Mouse (Mus musculus) lung, postnatal 0 days (tissue): ENCODE measurements around the gene Tank. TPM values are rescaled to one million over a fixed set of nuclear protein-coding genes. Genes with fewer than 3 reads are reported as not detected.

Experiments
- ATAC-seq: fragments of 200-750 bp; cut with Nextera tagmentation; 2 replicates; pipeline ENCODE4 v1.8.0; 2017; ENCODE audit warnings: moderate library complexity
- DNase-seq: peaks from one replicate; pipeline ENCODE4 v3.0.0-alpha.2; 2016; ENCODE audit warnings: low spot score
- H3K27ac ChIP-seq: fragments of 300-500 bp; sonication (generic); 2 replicates; pipeline ENCODE4 v1.5.1; 2014; ENCODE audit warnings: antibody characterized with exemption, mild to moderate bottlenecking, low read length, mixed read lengths
- H3K27me3 ChIP-seq: fragments of 300-500 bp; sonication (generic); replicated peaks from 2 replicates; pipeline ENCODE4 v1.6.1; 2014; ENCODE audit warnings: low read length, mixed read lengths; ENCODE audit not compliant: insufficient read depth
- H3K36me3 ChIP-seq: fragments of 300-500 bp; sonication (generic); 2 replicates; pipeline ENCODE4 v1.6.1; 2014; ENCODE audit warnings: low read length, mixed read lengths; ENCODE audit not compliant: insufficient read depth
- H3K4me1 ChIP-seq: fragments of 300-500 bp; sonication (generic); 2 replicates; pipeline ENCODE4 v1.6.1; 2014; ENCODE audit warnings: antibody characterized with exemption, low read depth, low read length, mixed read lengths; ENCODE audit not compliant: insufficient read depth
- H3K4me2 ChIP-seq: fragments of 300-500 bp; sonication (generic); replicated peaks from 2 replicates; pipeline ENCODE4 v1.6.1; 2014; ENCODE audit warnings: low read depth, mild to moderate bottlenecking, low read length, moderate library complexity, mixed read lengths
- H3K4me3 ChIP-seq: fragments of 300-500 bp; sonication (generic); 2 replicates; pipeline ENCODE4 v1.5.1; 2014; ENCODE audit warnings: low read depth, low read length
- H3K9ac ChIP-seq: fragments of 300-500 bp; sonication (generic); replicated peaks from 2 replicates; pipeline ENCODE4 v1.6.1; 2014; ENCODE audit warnings: low read depth, mild to moderate bottlenecking
- H3K9me3 ChIP-seq: fragments of 300-500 bp; sonication (generic); 2 replicates; pipeline ENCODE4 v1.6.1; 2016; ENCODE audit warnings: low read length, mixed read lengths
- CTCF ChIP-seq: IDR thresholded peaks from 2 replicates; pipeline ENCODE4 v1.5.1; 2016; ENCODE audit warnings: antibody characterized with exemption, mild to moderate bottlenecking
- EP300 ChIP-seq: IDR thresholded peaks from 2 replicates; pipeline ENCODE4 v1.6.1; 2016; ENCODE audit warnings: antibody characterized with exemption, mild to moderate bottlenecking, control low read depth
- WGBS: fragments of 180-500 bp; shearing (Covaris S2); extraction: QIAGEN DNeasy Blood & Tissue Kit; methylation state at CpG from one replicate; pipeline ENCODE4 v1.1.7; 2014; 5-methylcytosine and 5-hydroxymethylcytosine counted together
- polyA plus RNA-seq: library from polyadenylated mRNA; unstranded; fragments of >200 nt; fragmentation: Nextera tagmentation; extraction: Ambion mirVana; gene quantifications from 2 replicates; pipeline ENCODE4 v1.2.1, GENCODE M21; 2015

Tank gene
- polyA plus RNA-seq, 1 experiment from 2014 or later: 23.9 TPM

DNA sequence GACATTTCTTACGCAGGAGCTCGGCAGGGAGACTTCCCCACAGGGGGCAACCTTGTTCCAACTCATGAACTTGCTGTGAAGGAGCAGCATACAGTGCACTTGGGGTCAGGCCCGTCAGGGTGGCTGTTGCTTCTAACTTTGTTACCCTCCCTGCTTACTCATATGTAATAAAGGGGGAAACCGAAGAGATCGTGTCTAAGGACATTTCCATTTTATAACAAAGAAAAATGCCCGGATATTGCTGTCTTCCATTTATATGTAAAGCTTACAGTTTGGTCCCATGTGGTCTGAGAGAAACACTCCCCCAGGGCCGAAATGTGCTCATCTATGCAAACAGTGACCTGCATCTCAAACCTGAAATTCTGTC is 706 bp upstream of the Tank start:
- TF ChIP-seq CTCF (peak; percentile 31), EP300 (no peak)
- peak; percentile 18 for DNase-seq
- Histone ChIP-seq H3K27me3 (no peaks in the 10 kb centered on the region), H3K4me2 (peak overlapping the region; percentile 30; the same call in 1 of the 2 replicates), H3K4me1 (0 out of 2 replicates have a peak, but pooled peaks cover 3% of the 10 kb centered on the region), H3K9me3 (no peaks in the 10 kb centered on the region), H3K27ac (no peak overlapping the region), H3K36me3 (no peaks in the 10 kb centered on the region), H3K4me3 (no peak overlapping the region), H3K9ac (no peak overlapping the region)
- 64% methylated on average over 7 of the region's 7 CpGs for WGBS
- ATAC-seq: no peak

DNA sequence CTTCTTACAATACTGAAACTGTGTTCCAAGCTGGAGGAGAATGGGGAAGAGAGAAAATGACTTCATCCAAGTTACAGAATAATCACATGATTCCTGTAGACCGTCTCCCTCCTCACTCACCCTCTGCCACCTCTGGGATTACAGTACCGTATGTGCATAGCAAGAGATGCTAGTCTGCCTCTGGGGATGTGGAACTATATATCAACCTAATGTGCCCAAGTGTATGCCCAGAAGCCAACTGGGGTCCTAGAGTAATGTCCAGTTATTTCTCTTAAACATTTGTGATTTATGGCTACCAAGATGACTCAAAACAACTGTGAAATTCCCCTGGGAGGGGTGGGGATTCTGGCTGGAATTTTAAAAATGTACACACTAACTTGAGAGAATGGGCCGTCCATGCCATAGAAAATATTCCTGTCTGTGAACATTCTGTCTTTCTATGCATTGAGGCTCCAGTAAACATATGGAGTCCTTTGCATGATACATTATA is 1.2 kb downstream of the Tank start:
- no peak for TF ChIP-seq CTCF
- TF ChIP-seq EP300: no peak
- ATAC-seq: no peak

DNA sequence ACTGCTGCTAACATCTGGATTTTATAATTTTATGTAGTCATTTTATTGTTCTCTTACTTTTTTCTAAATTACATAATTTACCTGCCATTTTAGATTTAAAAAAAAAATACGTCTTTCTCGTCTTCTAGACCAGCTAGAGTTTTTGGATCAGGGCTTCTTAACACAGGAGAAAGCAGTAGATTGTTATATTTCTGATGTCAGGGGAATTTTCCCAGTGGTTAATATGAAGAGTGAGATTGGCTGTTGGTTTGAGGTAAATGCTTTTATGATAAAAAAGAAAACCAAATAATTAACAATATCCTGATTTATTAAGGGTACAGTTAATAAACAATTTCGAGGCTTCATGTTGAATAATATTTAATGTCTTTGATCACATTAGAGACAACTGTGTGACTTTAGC is 1.7 kb downstream of the Tank start:
- Histone ChIP-seq H3K9me3 (no peaks in the 10 kb centered on the region), H3K4me3 (no peak overlapping the region), H3K27me3 (no peaks in the 10 kb centered on the region), H3K4me1 (0 out of 2 replicates have a peak, but pooled peaks cover 3% of the 10 kb centered on the region), H3K27ac (no peak overlapping the region), H3K4me2 (no peak overlapping the region), H3K9ac (no peak overlapping the region), H3K36me3 (no peaks in the 10 kb centered on the region)
- 70% methylated on average over 3 of the region's 3 CpGs for WGBS
- ATAC-seq: no peak
- no peak for DNase-seq
- no peak for TF ChIP-seq EP300
- TF ChIP-seq CTCF: no peak

More for the DNA sequence above, 1.2 kb downstream of the Tank start:
- H3K4me3 ChIP-seq: no peak overlapping the region
- no peak for DNase-seq
- H3K36me3 ChIP-seq: no peaks in the 10 kb centered on the region
- H3K27me3 ChIP-seq: no peaks in the 10 kb centered on the region
- H3K4me1 ChIP-seq: 0 out of 2 replicates have a peak, but pooled peaks cover 3% of the 10 kb centered on the region
- no peak overlapping the region for H3K9ac ChIP-seq
- H3K9me3 ChIP-seq: no peaks in the 10 kb centered on the region
- H3K4me2 ChIP-seq: no peak overlapping the region
- H3K27ac ChIP-seq: no peak overlapping the region
- WGBS: 39% methylated on average over 3 of the region's 3 CpGs

- DNase-seq (no peak), ATAC-seq (no peak)
- 62% methylated on average over 10 of the region's 10 CpGs for WGBS
- H3K4me2 ChIP-seq: no peak overlapping the region
- H3K9me3 ChIP-seq: no peaks in the 10 kb centered on the region
- H3K27ac ChIP-seq: no peak overlapping the region
- no peaks in the 10 kb centered on the region for H3K27me3 ChIP-seq
- no peaks in the 10 kb centered on the region for H3K36me3 ChIP-seq
- no peak for TF ChIP-seq CTCF
- TF ChIP-seq EP300: no peak
- H3K9ac ChIP-seq: no peak overlapping the region
- H3K4me3 ChIP-seq: no peak overlapping the region
- H3K4me1 ChIP-seq: 0 out of 2 replicates have a peak, but pooled peaks cover 3% of the 10 kb centered on the region
Measured at GRCm38 (mm10) chr2:61580555-61581080, 2.2 kb downstream of the Tank start.

- no peak overlapping the region for H3K4me2 ChIP-seq
- TF ChIP-seq CTCF: no peak
- no peak for TF ChIP-seq EP300
- H3K27ac ChIP-seq: no peak overlapping the region
- H3K27me3 ChIP-seq: no peaks in the 10 kb centered on the region
- no peak for DNase-seq
- no peak overlapping the region for H3K9ac ChIP-seq
- no peak overlapping the region for H3K4me3 ChIP-seq
- H3K4me1 ChIP-seq: no peaks in the 10 kb centered on the region
- WGBS: 85% methylated on average over 5 of the region's 5 CpGs
- no peak for ATAC-seq
- no peaks in the 10 kb centered on the region for H3K36me3 ChIP-seq
- H3K9me3 ChIP-seq: no peaks in the 10 kb centered on the region
Measured at GRCm38 (mm10) chr2:61582578-61583315, 4.4 kb downstream of the Tank start.

DNA sequence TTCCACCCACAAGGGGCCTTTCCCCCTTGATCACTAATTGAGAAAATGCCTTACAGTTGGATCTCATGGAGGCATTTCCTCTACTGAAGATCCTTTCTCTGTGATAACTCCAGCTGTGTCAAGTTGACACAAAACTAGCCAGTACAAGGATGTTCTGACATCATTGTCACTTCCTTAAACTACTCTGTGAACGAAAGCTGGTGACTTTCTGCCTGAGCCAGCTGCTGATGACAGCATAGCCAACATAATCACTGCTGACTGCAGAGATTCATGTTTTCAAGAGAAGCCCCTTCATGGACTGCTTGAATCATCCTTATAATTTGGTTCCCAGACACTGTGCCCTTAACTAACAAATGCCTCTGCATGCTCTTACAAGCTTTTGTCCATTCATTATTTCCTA is 7.1 kb downstream of the Tank start:
- no peak for ATAC-seq
- 21% methylated on average over 1 of the region's 1 CpGs for WGBS

More for the DNA sequence above, 7.1 kb downstream of the Tank start:
- no peak overlapping the region for H3K4me2 ChIP-seq
- H3K27ac ChIP-seq: no peak overlapping the region
- no peaks in the 10 kb centered on the region for H3K36me3 ChIP-seq
- no peaks in the 10 kb centered on the region for H3K27me3 ChIP-seq
- no peak overlapping the region for H3K9ac ChIP-seq
- no peak for DNase-seq
- no peaks in the 10 kb centered on the region for H3K9me3 ChIP-seq
- H3K4me3 ChIP-seq: no peak overlapping the region
- H3K4me1 ChIP-seq: no peaks in the 10 kb centered on the region
- no peak for TF ChIP-seq EP300
